Mouse (Mus musculus) c-Kit-negative CD71-positive TER-119-positive erythroid progenitor cells, embryonic 14.5 days (primary cell): Measurements from ENCODE around the gene Chrdl1.

ENCODE experiments used
- DNase-seq: peaks from one replicate; pipeline ENCODE4 v3.0.0-alpha.2; 2013; ENCODE audit warnings: low read depth, low spot score

The Chrdl1 gene

GRCm38 (mm10) chrX:143393791-143394369 is at the start of gene Chrdl1:
Gene Chrdl1 (minus strand): TSS chrX:143394262.
- no peak for DNase-seq

DNA sequence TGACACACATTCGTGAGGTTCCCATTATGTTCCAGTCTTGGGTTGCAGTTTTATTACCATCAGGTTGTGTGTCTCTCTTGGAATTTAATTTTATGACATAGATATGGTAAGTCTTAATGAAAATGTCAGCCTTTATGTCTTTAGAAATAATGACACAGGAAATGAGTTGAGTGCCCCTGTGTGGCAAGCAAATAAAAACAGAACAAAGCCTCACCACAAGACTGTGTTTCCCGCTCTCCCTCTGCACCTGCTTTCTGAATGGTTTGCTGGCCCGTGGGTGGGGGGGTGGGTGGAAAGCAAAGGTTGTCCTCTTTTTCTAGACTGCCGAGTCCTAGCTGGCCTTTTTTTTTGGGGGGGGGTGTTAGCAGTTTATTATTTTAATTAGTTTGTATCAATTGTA is 48.6 kb upstream of the Chrdl1 start:
- no peak for DNase-seq

GRCm38 (mm10) chrX:143404601-143405000 is 10.5 kb upstream of the Chrdl1 start:
- no peak for DNase-seq

DNA sequence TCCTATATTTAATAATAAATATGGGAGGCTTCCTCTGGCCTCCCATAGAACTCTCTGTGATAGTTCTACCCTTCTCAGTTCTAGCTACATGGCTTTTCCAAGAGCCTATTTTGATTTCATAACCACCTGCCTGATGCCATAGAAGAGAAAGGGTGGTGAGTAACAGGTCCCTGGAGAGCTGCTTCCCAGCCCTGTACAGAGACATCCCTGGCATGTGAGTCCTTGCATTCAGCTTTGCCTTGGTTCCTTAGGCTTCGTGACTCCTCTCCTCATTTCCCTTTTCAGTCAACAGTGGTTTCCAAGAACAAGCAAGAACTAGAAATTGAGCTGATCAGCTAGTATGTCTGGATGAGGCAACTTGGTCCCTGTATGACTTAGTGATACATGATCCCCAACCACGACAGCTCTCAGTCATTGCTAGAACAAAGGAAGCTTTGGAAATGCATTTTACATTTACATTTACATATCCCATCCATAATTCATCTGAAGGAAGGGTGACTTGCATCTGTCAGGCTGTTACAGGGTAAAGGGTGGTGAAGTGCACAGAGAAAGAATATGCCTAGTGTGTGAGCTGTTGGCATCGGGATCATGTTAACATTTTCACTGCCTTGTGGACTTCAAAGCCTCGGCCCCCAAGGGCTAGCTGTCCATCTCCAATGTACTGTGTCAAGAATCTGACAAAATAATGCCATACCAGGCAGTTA is 27.7 kb downstream of the Chrdl1 start:
- DNase-seq: no peak

DNA sequence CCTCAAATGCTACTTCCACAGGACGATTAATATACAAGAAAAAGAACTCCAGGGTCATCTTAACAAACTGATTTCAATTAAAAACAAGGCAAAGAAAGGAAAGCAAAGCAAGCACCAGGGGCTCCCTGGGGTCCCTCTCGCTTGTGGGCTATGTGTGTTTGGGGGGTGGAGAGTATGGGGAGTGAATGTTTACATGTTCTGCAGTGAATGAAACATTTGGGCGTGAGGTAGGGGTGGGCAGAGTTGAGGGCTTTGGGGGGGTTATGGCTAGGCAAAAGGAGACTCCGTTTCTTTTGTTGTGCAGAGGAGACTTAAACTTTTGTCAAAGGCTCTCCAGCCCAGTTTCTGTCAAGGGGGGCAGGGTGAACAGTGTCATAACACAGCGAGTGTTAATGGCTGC is 46.8 kb downstream of the Chrdl1 start:
- no peak for DNase-seq

DNA sequence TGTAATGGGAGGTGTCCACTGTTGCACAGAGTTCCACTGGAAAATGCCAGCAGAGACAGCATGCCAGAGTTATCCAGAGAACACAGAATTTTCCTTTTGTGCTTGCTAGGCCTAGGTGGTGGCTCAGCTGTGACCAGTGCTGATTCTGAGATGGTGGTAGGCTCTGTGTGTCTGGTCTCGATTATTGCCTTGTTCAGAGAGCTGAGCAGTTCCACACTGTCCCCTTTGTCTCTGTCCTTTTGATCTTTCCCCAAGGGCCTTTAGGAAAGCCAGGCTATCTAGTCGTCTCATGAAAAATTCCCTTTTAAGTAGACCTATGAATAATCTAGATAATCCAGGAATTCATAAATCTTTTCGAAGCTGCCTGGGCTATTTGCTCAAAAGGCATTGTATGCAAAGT is 47.3 kb downstream of the Chrdl1 start:
- DNase-seq: no peak

- no peak for DNase-seq
Measured at GRCm38 (mm10) chrX:143344509-143345495, 49.3 kb downstream of the Chrdl1 start.

DNA sequence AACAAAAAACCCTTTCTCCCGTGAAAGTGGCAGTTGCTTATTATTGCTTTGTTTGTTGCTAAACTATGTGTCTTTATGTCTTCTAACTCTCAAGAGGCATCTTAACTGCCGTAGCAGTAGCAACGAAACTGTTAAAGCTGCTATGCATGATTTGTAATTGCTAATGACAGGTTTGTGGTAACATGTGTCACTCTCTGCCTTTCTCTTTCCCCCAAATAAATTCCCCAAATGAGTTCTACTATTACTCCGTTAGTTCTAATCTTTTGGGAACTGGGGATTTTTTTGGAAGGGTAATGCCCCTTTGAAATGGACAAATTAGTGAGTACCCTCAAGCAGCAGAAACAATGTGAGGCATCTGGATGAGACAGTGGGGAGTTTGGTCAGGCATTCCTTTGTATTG is 55.9 kb downstream of the Chrdl1 start:
- DNase-seq: no peak

DNA sequence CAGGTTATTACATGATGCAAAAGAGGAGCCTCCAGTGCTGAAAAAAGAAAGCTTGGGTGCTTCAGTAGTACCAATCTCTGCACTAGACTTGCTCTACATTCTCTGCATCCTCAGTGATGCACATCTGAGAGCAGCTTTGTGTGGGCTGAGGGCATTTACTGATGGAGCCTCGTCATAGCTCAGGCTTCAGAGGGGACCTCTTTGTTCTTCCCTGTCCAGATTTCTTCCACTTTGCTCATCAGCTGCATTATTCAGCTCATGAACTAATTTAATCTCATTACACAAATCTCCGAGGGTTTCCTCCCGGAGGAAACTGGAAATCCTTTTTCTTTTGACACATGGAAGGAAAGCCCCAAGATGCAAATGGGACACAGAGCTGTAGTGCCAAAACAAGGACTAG is 56.5 kb downstream of the Chrdl1 start:
- no peak for DNase-seq

DNA sequence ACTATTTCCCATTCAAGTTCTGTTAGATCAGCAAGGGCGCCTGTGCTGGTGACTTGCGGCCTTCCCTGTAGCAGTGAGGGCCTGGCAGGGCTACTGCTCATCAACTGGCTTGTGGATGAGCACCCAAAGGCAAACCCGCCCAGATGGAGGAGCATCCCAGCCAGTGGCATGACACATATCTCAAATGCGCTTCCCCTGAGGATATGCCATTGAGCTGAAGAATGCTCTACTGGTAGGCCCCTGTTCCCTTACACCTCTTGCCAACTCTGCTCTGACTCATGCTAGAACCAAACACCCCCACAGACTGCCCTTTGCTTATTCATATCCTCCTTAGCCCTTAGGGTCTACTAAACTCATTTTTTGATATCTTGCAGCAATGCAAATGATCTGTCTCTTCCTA is 57.4 kb downstream of the Chrdl1 start:
- DNase-seq: no peak

DNA sequence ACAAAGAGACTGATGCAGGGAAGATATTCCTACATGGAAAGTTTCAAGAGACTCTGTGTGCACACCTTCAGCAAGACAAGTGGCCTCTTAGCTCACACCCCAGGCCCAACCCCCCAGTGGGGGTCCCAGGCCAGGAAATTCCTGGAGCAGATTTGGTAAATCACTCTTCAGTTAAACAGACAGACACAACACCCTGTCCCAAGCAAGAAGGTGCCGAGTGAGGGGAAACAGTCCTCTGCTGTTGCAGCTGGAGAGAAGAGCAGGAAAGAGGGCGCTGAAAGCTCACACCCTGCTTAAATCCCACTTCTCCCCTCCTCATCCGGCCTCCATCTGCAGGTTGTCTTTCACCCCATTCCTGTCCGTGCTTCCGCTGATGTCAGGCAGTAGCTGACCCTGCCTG is 58.2 kb downstream of the Chrdl1 start:
- no peak for DNase-seq

- DNase-seq: no peak
Measured at GRCm38 (mm10) chrX:143313166-143313565, 80.9 kb downstream of the Chrdl1 start.

DNA sequence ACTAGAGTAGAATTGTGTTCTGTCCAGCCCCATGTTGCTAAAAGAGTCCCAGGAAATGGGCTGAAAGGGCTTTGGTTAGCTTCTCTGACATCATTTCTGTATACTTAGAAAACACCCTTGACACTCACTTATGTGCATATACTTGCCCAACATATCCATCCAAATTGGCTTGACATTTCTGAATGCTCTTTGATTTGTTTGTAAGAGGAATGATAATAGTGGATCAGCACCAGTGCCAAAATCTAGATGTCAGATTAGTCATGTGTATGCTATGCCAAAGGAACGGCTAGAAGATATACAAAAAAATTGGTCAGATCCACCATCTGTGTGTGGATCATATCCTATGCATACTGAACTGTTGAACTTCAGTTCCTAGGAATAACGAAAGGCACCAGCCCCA is 99.3 kb downstream of the Chrdl1 start:
- DNase-seq: no peak

DNA sequence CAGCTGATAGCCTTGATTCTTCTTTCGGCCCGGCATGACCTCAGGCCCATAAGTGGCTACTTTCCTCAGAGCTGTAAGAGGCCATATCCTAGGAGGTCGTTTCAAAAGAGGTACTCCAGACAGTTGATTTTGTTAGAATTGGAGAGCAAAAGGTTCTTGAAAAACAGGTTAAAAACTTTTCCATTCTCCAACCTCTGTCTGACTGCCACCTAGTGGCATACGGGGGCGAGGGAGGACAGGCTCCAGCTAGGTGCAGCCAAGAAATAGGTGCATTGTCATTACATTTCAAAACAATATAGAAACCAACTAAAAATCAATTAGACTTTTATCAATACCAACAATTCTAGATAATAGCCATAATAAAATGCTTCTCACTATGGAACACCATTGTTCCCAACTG is 118.9 kb downstream of the Chrdl1 start:
- DNase-seq: no peak

DNA sequence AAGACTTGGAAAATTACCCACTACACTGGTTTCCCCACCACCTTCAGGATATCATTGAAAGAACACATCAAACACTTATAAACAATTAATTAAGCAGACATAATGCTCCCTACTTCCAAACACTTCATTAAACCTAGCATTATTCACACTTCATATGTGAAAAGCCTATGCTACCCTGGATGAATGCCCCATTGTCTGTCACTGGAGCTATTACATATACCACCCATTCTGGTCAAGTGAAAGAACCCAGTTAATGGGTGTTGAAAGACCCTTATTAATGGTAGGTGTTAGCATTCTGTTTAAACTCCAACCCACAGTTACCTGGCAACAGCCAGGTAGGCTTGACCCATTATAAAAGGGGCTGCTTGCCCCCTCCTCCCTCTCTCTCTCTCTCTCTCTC is 143.4 kb downstream of the Chrdl1 start:
- DNase-seq: no peak
